Mouse (Mus musculus) spleen, adult 2 months (tissue): ENCODE results near the gene Hs6st2.

ENCODE experiments used
- CTCF ChIP-seq: fragments of 200-500 bp; IDR thresholded peaks from 2 replicates; pipeline ENCODE4 v1.5.1; 2011; ENCODE audit warnings: mild to moderate bottlenecking, inconsistent platforms; ENCODE audit not compliant: insufficient read depth, insufficient read length, insufficient replicate concordance; ENCODE audit errors: extremely low read depth
- POLR2A ChIP-seq: fragments of 200-500 bp; IDR thresholded peaks from 2 replicates; pipeline ENCODE4 v1.6.1; 2011; ENCODE audit warnings: low read depth, low read length, inconsistent platforms

DNA sequence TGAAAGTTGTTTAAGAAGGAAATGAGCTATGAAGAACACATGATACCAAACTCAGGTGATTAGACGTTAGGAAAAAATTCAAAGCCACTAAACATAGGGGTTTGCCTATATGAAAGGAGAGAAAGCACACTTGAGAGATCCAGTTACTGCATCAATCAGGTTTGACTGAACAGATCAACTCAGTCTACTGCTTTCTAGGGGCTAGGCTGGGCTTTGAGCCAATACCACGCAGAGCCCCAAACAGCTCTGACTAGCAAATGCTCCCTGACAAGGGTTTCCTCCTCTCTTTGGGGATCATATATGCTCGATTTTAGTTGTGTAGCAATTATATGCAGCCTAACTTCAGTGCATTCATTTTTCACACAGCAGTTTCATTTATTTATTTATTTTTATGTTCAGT lies 96.2 kb downstream of the Hs6st2 start:
- TF ChIP-seq POLR2A (no peak), CTCF (no peak)
